Mouse (Mus musculus) testis, adult 2 months (tissue): ENCODE results near the gene Dcaf17. TPM values are rescaled to one million over a fixed set of nuclear protein-coding genes. Genes with fewer than 3 reads are reported as not detected.

Source experiments
- H3K27ac ChIP-seq: fragments of 200-500 bp; 2 replicates; pipeline ENCODE4 v1.5.1; 2012; ENCODE audit warnings: low read depth, low read length; ENCODE audit not compliant: control insufficient read depth, insufficient read depth
- H3K27me3 ChIP-seq: fragments of 200-500 bp; 2 replicates; pipeline ENCODE4 v1.6.1; 2012; ENCODE audit warnings: mild to moderate bottlenecking, low read length, moderate library complexity; ENCODE audit not compliant: control insufficient read depth, insufficient read depth
- H3K36me3 ChIP-seq: fragments of 200-500 bp; 2 replicates; pipeline ENCODE4 v1.6.1; 2012; ENCODE audit warnings: mild to moderate bottlenecking, low read length; ENCODE audit not compliant: control insufficient read depth, insufficient read depth
- H3K4me1 ChIP-seq: fragments of 200-500 bp; 2 replicates; pipeline ENCODE4 v1.6.1; 2012; ENCODE audit warnings: low read length; ENCODE audit not compliant: control insufficient read depth, insufficient read depth
- H3K4me3 ChIP-seq: fragments of 200-500 bp; 2 replicates; pipeline ENCODE4 v1.5.1; 2012; ENCODE audit warnings: low read depth, mild to moderate bottlenecking, low read length, moderate library complexity, mixed read lengths; ENCODE audit not compliant: control insufficient read depth
- CTCF ChIP-seq: fragments of 200-500 bp; IDR thresholded peaks from 2 replicates; pipeline ENCODE4 v1.5.1; 2012; ENCODE audit warnings: low read depth, mild to moderate bottlenecking, inconsistent platforms, low read length, moderate library complexity; ENCODE audit not compliant: control insufficient read depth, insufficient read depth, insufficient replicate concordance
- POLR2A ChIP-seq: fragments of 200-500 bp; IDR thresholded peaks from 2 replicates; pipeline ENCODE4 v1.6.1; 2012; ENCODE audit warnings: low read depth, mild to moderate bottlenecking, inconsistent platforms, low read length, moderate library complexity; ENCODE audit not compliant: control insufficient read depth
- polyA plus RNA-seq: library from polyadenylated mRNA; depleted of rRNA; stranded (reverse); fragments of >200 nt; gene quantifications from 2 replicates; pipeline ENCODE4 v1.2.3, GENCODE M21; 2012

Dcaf17 gene
- polyA plus RNA-seq, 1 experiment = 11.7 TPM

GRCm38 (mm10) chr2:71122268-71123029 lies 67.3 kb downstream of the Dcaf17 start:
- peaks cover 9% of the 10 kb centered on the region for H3K4me1 ChIP-seq
- H3K27me3 ChIP-seq = no peaks in the 10 kb centered on the region
- TF ChIP-seq POLR2A (no peak), CTCF (no peak)
- H3K27ac ChIP-seq = no peak overlapping the region
- no peak overlapping the region for H3K4me3 ChIP-seq
- H3K36me3 ChIP-seq = no peaks in the 10 kb centered on the region

DNA sequence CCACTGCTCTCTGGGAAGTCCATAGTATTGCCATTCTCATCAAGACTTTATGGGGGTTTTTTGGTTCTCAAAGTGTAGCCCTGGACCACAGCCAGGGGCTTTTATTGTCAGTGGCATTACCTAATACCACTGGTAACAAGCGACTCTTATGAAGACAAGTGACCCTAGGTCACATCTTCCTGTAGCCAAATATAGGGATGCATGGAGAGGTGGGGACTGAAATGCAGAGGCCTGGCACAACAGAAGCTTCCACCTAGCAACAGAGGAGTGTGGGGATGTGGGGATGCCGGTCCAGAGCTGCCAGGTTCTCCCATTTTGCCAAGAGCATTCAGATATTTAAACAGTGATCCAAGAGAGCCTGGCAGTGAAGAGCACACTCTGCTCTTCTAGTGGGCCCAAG lies 68.5 kb downstream of the Dcaf17 start:
- no peak for TF ChIP-seq POLR2A
- no peak for TF ChIP-seq CTCF
- H3K27me3 ChIP-seq = no peaks in the 10 kb centered on the region
- no peak overlapping the region for H3K27ac ChIP-seq

DNA sequence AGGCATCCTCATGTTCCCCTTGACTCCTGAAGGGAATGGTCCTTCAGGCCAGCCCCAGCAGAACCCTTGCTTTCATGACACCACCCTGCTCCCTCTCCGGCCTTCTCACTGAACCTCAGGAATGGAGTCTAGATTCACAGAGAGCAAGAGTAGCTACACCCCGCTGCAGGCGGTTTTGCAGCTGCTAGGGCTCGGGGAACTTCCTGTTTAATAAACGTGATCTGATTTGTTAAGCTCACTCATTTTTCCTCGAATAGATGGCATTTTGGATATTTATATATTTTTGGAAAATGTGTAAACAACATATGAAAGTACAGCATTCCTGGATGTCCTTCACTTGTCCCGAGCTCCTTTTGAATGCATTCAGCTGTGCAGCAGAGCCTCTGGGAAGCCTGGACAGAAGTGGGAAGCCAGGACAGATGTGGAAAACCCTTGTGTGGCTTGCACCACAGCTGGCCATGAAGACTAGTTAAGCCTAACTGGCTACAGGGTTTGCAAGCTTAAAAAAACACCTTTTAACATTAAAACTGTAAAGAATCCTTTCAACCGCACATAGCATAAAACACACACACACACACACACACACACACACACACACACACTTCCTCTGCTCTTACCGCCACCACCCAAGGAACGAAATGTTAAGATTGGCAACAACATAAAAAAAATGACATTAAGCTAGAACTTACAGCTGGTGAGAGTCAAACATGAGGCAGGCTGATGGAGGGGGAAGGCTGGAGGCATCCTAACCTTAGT lies 72.8 kb downstream of the Dcaf17 start:
- H3K36me3 ChIP-seq = no peaks in the 10 kb centered on the region
- H3K27ac ChIP-seq = no peak overlapping the region
- H3K27me3 ChIP-seq = no peaks in the 10 kb centered on the region
- H3K4me3 ChIP-seq = no peak overlapping the region
- TF ChIP-seq POLR2A = no peak
- TF ChIP-seq CTCF = no peak
- no peaks in the 10 kb centered on the region for H3K4me1 ChIP-seq

More for the DNA sequence above, 68.5 kb downstream of the Dcaf17 start:
- no peak overlapping the region for H3K4me3 ChIP-seq
- H3K36me3 ChIP-seq = no peaks in the 10 kb centered on the region
- H3K4me1 ChIP-seq = peaks cover 2% of the 10 kb centered on the region

DNA sequence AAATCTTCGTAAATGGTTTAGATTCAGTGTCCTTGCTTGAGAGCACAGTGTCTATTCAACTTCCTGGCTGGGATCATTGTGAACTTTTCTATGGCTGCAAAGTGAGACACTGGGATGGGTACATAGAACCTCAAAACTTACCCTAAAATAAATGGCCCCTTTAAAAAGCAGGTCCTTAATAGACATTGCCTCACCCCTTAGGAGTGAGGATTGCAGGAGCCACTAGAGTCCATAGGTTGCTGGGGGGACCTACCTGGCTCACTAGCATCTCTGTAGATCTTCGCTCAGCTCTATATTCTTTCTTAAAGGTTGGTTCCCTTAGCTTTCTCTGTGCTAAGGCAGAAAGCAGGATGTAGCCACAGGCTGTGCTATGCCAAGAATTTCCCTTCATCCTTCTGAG lies 75.2 kb downstream of the Dcaf17 start:
- H3K27ac ChIP-seq = no peak overlapping the region
- no peaks in the 10 kb centered on the region for H3K36me3 ChIP-seq
- no peak for TF ChIP-seq POLR2A
- no peak for TF ChIP-seq CTCF
- H3K4me3 ChIP-seq = no peak overlapping the region
- H3K27me3 ChIP-seq = no peaks in the 10 kb centered on the region
- no peaks in the 10 kb centered on the region for H3K4me1 ChIP-seq

- Histone ChIP-seq H3K4me1 (no peaks in the 10 kb centered on the region), H3K27me3 (no peaks in the 10 kb centered on the region), H3K4me3 (no peak overlapping the region), H3K27ac (no peak overlapping the region), H3K36me3 (no peaks in the 10 kb centered on the region)
- TF ChIP-seq POLR2A (no peak), CTCF (no peak)
Observed at GRCm38 (mm10) chr2:71131866-71132496, 76.9 kb downstream of the Dcaf17 start.

GRCm38 (mm10) chr2:71134041-71134505 lies 78.9 kb downstream of the Dcaf17 start:
- TF ChIP-seq CTCF (no peak), POLR2A (no peak)
- Histone ChIP-seq H3K36me3 (no peaks in the 10 kb centered on the region), H3K27me3 (no peaks in the 10 kb centered on the region), H3K4me1 (peaks cover 3% of the 10 kb centered on the region; the same call in 1 of the 2 replicates), H3K4me3 (no peak overlapping the region), H3K27ac (no peak overlapping the region)

GRCm38 (mm10) chr2:71134836-71135235 lies 79.7 kb downstream of the Dcaf17 start:
- H3K36me3 ChIP-seq = no peaks in the 10 kb centered on the region
- no peaks in the 10 kb centered on the region for H3K27me3 ChIP-seq
- peaks cover 3% of the 10 kb centered on the region; the same call in 1 of the 2 replicates for H3K4me1 ChIP-seq
- H3K27ac ChIP-seq = no peak overlapping the region
- H3K4me3 ChIP-seq = no peak overlapping the region
- TF ChIP-seq POLR2A (no peak), CTCF (no peak)
